Mouse (Mus musculus) thymus, adult 18-20 months (tissue): ENCODE data around the gene Rnf11.
"Not testable (repeated sequence)": the region's sequence is repeated elsewhere in the genome, so short reads cannot be mapped to it uniquely, and the experiment has no call there.

Source experiments
- DNase-seq, 2 experiments: peaks; one replicate each; pipeline ENCODE4 v3.0.0; 2022; ENCODE audit warnings: mixed read lengths in 2 of 2

Gene Rnf11

GRCm38 (mm10) chr4:109410681-109411376 is 73.7 kb downstream of the Rnf11 start:
- no peak for DNase-seq

GRCm38 (mm10) chr4:109407701-109408485 is 76.6 kb downstream of the Rnf11 start:
- DNase-seq: no peak

GRCm38 (mm10) chr4:109407176-109407520 is 77.4 kb downstream of the Rnf11 start:
- DNase-seq: no peak

- DNase-seq: no peak
Observed at GRCm38 (mm10) chr4:109406486-109407175, 77.9 kb downstream of the Rnf11 start, which contains the start of gene Ttc39a. Gene Ttc39a (plus strand): TSS chr4:109406623.

- DNase-seq: no peak
Observed at GRCm38 (mm10) chr4:109406054-109406485, 78.5 kb downstream of the Rnf11 start.

GRCm38 (mm10) chr4:109405415-109405814 is 79.1 kb downstream of the Rnf11 start:
- no peak for DNase-seq

GRCm38 (mm10) chr4:109404908-109405307 is 79.6 kb downstream of the Rnf11 start:
- DNase-seq: not testable (repeated sequence)

GRCm38 (mm10) chr4:109401176-109401689 is 83.3 kb downstream of the Rnf11 start:
- DNase-seq: no peak
